In the genomic region with DNA sequence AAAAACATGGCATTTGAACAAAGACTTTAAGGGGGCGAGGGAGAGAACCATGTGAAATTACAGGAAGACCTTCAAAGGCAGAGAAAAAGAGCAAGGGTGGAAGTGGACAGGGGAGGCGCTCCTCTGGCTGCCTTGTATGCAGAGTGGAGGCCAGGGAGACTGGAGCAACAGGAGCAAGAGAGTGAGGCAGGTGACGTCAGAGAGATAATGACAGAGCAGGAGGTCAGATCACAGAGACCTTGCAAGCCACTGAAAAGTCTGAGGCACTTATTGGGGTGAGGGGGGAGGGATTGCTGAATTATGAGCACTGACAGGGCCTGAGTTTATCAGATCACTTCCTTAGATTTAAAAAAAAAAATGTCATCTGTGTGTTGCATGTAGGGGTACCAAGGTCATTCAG, we compare ENCODE assay signal across 9 mouse cellular contexts.
"Had no signal": no experiment of that assay in that cellular context is flagged by ENCODE, and none has a peak within 500 bp of the region (broad histone marks: within the 10 kb centered on the region; RNA-seq: fewer than 3 reads in every experiment).

No protein-coding gene starts in this region.

- DNase-seq: kidney, postnatal 25 days; layer of hippocampus, adult 9-11 months; liver, embryonic 13.5 days; lung, adult 2 months; lung, postnatal 14 days; lung, postnatal 4 days; midbrain, embryonic 14.5 days; thymus, adult 2 months; thymus, postnatal 25 days had no signal
